Mouse (Mus musculus): ENCODE data around the gene Galp. TPM values are rescaled to one million over a fixed set of nuclear protein-coding genes. Genes with fewer than 3 reads are reported as not detected.

The Galp gene
- not detected in 2 replicates for polyA plus RNA-seq (2016; fragmentation: Nextera tagmentation; extraction: Ambion mirVana)

DNA sequence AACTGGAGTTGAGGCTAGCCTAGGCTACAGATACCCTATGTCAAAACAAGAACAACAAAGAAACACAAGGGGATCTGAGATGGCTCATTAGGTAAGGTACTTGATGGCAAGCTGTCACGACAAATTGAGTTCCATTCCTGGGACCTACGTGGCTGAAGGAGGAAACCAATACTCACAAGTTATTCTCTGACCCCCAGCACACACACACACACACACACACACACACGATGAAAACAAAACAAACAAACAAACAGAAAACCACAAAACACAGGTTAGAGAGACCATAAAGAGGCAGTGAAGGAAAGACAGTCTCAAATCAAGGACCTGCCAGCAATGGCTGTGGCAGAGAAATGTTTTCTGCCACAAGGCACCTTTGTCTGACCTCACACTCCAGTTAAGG is at the start of gene Galp:
Galp (plus strand) TSS at position 301 of the 400 bp plus-strand sequence.
- Histone ChIP-seq H3K27ac (replicated peaks) (no peak within 1 kb of the TSS), H3K27me3 (replicated peaks; ENCODE audit: low read depth, poor library complexity, severe bottlenecking) (no peaks in the 10 kb centered on the region), H3K9me3 (peaks cover 18% of the 10 kb centered on the region; the same call in 1 of the 2 replicates), H3K4me1 (no peaks in the 10 kb centered on the region), H3K4me3 (no peak within 1 kb of the TSS), H3K36me3 (replicated peaks) (no peaks in the 10 kb centered on the region)
- no peak for DNase-seq (ENCODE audit: low spot score)
- WGBS: 60% methylated on average over 3 of the region's 3 CpGs

DNA sequence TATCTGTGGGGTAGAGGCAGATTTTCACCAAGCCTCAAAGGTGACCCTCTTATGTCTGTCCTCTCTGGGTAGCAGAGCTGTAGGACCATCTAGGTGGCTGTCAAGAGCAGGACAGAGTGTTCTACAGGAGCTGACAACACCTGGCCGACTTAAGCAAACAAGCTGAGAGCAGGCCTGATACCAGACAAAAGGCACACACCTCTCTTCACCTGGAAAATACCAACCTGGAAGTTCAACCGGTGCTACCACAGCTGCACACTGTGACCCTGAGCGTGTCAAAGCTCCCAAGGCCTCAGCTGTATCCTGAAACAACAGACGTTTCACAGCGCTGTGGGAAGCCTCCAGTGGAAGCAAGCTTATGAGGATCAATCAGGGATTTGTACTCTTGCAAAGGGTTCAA is 49.2 kb upstream of the Galp start:
- H3K27ac ChIP-seq (replicated peaks): no peak overlapping the region
- peaks cover 3% of the 10 kb centered on the region; the same call in 1 of the 2 replicates for H3K36me3 ChIP-seq (replicated peaks)
- no peaks in the 10 kb centered on the region for H3K27me3 ChIP-seq (replicated peaks; ENCODE audit: low read depth, poor library complexity, severe bottlenecking)
- DNase-seq (ENCODE audit: low spot score): no peak
- no peak overlapping the region for H3K4me3 ChIP-seq
- no peaks in the 10 kb centered on the region for H3K9me3 ChIP-seq
- peaks cover 5% of the 10 kb centered on the region; the same call in 1 of the 2 replicates for H3K4me1 ChIP-seq
- WGBS: 87% methylated on average over 5 of the region's 5 CpGs

DNA sequence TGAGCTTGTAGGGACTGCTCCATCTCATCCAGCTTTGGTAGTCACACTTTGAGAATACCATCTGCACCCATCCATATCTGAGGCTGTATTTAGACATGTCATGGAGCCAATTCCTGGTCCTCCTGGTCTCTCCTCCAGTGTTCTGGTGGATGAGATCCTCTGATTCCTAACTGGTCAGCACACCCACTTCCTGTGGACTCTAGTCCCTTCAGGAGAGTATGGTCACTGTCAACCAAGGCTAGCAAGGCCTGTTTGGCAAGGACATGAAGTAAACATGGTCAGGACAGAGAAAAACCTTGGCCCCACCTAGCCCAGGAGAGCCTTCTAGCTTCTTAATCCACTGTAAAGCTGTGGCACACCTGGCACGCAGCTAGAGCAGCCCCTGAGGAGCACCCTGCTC is 45.6 kb upstream of the Galp start:
- H3K4me3 ChIP-seq: no peak overlapping the region
- H3K36me3 ChIP-seq (replicated peaks): peaks cover 8% of the 10 kb centered on the region; the same call in 1 of the 2 replicates
- no peak overlapping the region for H3K27ac ChIP-seq (replicated peaks)
- WGBS: 84% methylated on average over 1 of the region's 1 CpGs
- no peak for DNase-seq (ENCODE audit: low spot score)
- peaks cover 23% of the 10 kb centered on the region for H3K4me1 ChIP-seq
- 0 out of 2 replicates have a peak, but pooled peaks cover 7% of the 10 kb centered on the region for H3K9me3 ChIP-seq
- H3K27me3 ChIP-seq (replicated peaks; ENCODE audit: low read depth, poor library complexity, severe bottlenecking): no peaks in the 10 kb centered on the region

DNA sequence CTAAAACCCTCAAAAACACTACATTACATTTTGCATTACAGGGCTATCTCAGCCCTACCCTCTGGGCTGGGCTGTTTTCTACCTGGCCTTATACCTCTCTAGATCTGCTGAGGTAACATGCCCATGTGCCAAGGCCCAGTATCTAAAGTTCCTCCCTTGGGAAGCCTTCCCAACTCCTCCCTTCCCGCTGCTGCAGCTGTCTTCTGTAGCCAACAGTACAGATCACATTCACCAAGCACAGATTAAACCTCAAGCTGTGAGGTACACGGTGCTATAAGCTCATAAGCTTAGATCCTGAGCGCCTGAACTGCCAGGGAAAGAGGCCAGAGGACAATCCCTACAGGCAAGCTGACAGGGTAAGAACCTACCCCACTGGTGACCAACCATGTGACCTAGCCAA is 44.9 kb upstream of the Galp start:
- no peak overlapping the region for H3K4me3 ChIP-seq
- no peak for DNase-seq (ENCODE audit: low spot score)
- WGBS: 86% methylated on average over 3 of the region's 3 CpGs
- H3K9me3 ChIP-seq: 0 out of 2 replicates have a peak, but pooled peaks cover 7% of the 10 kb centered on the region
- H3K27me3 ChIP-seq (replicated peaks; ENCODE audit: low read depth, poor library complexity, severe bottlenecking): no peaks in the 10 kb centered on the region
- H3K27ac ChIP-seq (replicated peaks): no peak overlapping the region
- H3K4me1 ChIP-seq: peaks cover 29% of the 10 kb centered on the region
- peaks cover 8% of the 10 kb centered on the region; the same call in 1 of the 2 replicates for H3K36me3 ChIP-seq (replicated peaks)

DNA sequence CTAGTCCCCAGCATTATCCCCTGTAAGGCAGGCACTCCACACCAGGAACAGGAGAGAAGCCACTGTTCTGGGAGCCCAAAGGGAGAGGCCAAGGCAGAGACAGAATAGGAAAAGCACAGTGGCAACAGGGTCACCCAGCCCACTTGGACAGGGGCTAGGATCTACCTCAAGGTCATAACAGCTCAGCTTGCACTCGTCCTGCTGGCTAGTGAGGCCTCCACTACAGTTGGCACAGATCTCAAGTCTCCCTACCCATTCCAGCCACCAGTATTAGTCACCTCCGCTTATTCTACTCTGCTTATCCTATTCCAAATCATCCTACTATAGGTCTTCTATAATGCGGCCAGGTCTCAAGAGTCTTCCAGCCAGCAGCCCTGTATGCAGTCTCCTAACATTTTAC is 43.8 kb upstream of the Galp start:
- H3K4me1 ChIP-seq: peaks cover 29% of the 10 kb centered on the region
- peaks cover 8% of the 10 kb centered on the region; the same call in 1 of the 2 replicates for H3K36me3 ChIP-seq (replicated peaks)
- H3K27me3 ChIP-seq (replicated peaks; ENCODE audit: low read depth, poor library complexity, severe bottlenecking): no peaks in the 10 kb centered on the region
- H3K4me3 ChIP-seq: no peak overlapping the region
- DNase-seq (ENCODE audit: low spot score): no peak
- whole genome bisulfite sequencing: 93% methylated on average over 3 of the region's 3 CpGs
- H3K27ac ChIP-seq (replicated peaks): no peak overlapping the region
- 0 out of 2 replicates have a peak, but pooled peaks cover 7% of the 10 kb centered on the region for H3K9me3 ChIP-seq

DNA sequence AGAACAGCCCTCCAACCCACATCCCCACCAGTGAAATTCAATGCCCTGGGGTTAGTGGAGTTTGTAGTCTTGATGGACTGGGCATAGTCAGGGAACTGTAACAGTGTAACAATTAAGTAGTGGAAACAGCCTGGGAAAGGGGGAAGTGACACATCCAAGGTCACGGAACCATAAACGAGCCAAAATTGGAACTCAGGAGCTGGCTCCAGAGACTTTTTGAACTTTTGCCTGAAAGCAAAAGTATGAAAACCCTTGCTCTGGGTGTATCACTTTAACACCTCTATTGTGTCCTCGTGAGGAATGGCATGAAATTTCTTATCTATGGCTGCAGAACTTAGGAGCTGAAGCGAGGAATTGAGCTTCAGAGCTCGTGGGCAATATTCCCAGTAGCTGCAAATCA is 42.7 kb upstream of the Galp start:
- Histone ChIP-seq H3K4me1 (peaks cover 24% of the 10 kb centered on the region), H3K36me3 (replicated peaks) (peaks cover 8% of the 10 kb centered on the region; the same call in 1 of the 2 replicates), H3K9me3 (0 out of 2 replicates have a peak, but pooled peaks cover 8% of the 10 kb centered on the region), H3K27ac (replicated peaks) (no peak overlapping the region), H3K27me3 (replicated peaks; ENCODE audit: low read depth, poor library complexity, severe bottlenecking) (no peaks in the 10 kb centered on the region), H3K4me3 (peak overlapping the region; percentile 87)
- DNase-seq (ENCODE audit: low spot score): no peak
- 89% methylated on average over 5 of the region's 5 CpGs for WGBS

DNA sequence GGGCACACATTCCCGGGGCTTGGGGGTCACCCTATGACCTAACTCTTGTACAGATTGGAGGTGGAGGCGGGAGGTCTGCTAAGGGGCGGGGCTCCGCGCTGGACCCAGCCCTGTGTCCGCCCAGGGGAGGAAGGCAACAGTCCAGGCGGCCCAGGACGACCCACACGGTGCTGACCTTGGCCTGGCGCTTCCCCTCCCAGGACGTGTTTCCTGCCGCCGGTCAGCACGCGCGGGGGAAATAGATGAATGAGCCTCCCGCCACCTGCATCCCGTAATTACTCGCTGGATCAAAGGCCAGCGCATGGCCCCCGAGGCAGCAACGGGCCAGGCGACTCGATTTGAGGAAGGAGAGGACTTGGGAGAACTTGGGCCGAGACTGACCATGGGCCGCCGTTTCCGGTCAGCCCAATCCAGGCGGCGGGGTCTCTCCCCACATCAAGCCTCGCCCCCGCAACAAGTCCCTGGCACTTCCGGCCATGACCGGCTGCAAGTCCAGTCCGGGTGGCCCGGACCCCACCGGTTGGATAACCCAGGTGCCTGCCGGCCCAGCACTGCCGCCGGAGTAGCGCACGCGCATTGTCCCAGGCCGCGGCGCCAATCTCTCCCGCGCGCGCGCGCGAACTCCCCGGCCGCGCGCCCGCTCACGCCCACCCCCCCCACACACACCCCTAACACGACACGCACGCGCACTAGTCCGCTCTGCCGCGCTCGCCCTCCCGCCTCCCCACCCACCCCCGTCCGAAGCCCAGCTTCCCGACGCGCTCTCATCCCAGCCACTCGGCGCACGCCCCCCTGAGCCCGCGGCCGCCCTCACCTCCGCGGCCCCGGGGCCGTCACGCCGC is 41.6 kb upstream of the Galp start:
- under 1% methylated on average over 83 of the region's 85 CpGs for WGBS
- H3K4me3 ChIP-seq: peak overlapping the region; percentile 87
- H3K27me3 ChIP-seq (replicated peaks; ENCODE audit: low read depth, poor library complexity, severe bottlenecking): no peaks in the 10 kb centered on the region
- peak; percentile 90 for DNase-seq (ENCODE audit: low spot score)
- peaks cover 8% of the 10 kb centered on the region; the same call in 1 of the 2 replicates for H3K36me3 ChIP-seq (replicated peaks)
- H3K4me1 ChIP-seq: peaks cover 24% of the 10 kb centered on the region
- H3K27ac ChIP-seq (replicated peaks): peak overlapping the region; percentile 95
- 0 out of 2 replicates have a peak, but pooled peaks cover 9% of the 10 kb centered on the region for H3K9me3 ChIP-seq

DNA sequence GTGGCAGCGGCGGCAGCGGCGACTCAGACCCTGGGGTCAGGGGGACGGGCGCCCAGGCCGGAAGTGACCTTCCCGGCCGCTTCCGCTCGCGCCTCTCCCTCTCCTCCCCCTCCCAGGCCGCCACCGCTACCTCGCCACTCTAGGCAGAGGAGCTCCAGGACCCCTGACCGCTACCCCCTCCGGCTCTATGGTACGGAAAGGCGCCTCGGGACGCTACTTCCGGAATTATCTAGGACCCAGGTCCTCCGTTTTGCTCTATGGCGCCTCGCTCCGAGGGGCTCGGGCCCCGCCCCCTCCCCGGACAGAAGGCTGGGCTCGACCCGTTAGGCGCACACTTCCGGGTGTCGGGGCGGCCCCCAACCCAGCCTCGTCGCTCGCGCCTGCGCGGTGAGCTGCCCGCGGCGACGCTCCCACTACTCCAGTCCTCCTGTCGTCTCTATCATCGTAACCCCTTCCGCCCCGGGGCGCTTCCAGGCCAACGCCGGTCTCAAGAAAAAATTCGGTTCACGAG is 40.9 kb upstream of the Galp start, which contains the start of gene Zfp787:
Zfp787 (minus strand) TSS at position 97 of the 511 bp plus-strand sequence.
- under 1% methylated on average over 53 of the region's 54 CpGs for WGBS
- Histone ChIP-seq H3K9me3 (0 out of 2 replicates have a peak, but pooled peaks cover 9% of the 10 kb centered on the region), H3K27me3 (replicated peaks; ENCODE audit: low read depth, poor library complexity, severe bottlenecking) (no peaks in the 10 kb centered on the region), H3K36me3 (replicated peaks) (peaks cover 8% of the 10 kb centered on the region; the same call in 1 of the 2 replicates), H3K27ac (replicated peaks) (peak within 1 kb of the TSS; percentile 95), H3K4me1 (peaks cover 24% of the 10 kb centered on the region), H3K4me3 (peak within 1 kb of the TSS; percentile 87)
- peak; percentile 98 for DNase-seq (ENCODE audit: low spot score)

DNA sequence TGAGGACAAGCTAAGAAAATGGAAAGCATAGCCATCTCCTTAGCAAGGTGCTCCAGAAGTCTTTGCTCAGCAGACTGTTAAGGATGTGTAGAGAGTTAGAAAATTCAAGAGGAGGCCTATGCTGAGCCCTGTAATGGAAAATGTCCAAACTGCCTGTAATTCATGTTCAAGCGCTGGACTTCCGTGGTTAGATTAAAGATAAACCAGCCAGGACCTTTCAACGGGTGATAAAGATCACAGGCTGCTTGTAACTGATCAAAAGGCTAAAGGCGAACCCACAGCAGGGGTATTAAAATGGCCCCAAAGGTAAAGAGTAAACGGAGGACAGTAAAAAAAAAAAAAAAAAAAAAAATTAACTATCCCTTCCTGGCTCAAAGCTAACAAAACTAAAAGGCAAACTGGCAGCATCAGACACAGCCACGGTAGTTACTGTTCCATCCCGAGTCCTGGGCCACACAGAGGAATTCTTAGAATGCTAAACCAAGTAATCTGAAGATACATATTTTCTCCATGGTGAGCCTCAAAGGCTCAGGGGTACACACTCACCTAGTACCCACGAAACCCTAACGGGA is 39.9 kb upstream of the Galp start:
- Histone ChIP-seq H3K4me3 (peak overlapping the region; percentile 87), H3K27ac (replicated peaks) (peak overlapping the region; percentile 95; the same call in 1 of the 2 replicates), H3K9me3 (0 out of 2 replicates have a peak, but pooled peaks cover 9% of the 10 kb centered on the region), H3K4me1 (peaks cover 24% of the 10 kb centered on the region), H3K36me3 (replicated peaks) (peaks cover 8% of the 10 kb centered on the region; the same call in 1 of the 2 replicates), H3K27me3 (replicated peaks; ENCODE audit: low read depth, poor library complexity, severe bottlenecking) (no peaks in the 10 kb centered on the region)
- DNase-seq (ENCODE audit: low spot score): no peak
- WGBS: 70% methylated on average over 9 of the region's 9 CpGs

DNA sequence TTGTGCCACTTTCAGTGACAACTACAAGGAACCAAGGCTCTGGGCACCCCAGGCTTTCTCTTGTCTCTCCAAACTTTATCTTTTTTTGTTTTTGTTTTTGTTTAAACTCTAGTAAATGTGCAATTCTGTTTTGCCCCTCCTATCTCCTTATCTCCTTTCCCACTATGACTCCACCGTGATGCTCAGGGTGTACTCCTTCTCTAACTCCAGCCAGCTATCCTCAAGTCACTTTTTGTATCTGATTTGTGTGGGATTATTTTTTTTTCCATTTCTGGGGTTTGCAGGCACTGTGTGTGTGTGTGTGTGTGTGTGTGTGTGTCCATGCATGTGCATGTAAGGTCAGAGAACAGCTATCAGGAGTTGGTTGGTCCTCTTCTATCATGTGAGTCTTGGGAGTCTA is 39.4 kb upstream of the Galp start:
- H3K27ac ChIP-seq (replicated peaks): no peak overlapping the region
- 95% methylated on average over 1 of the region's 1 CpGs for WGBS
- H3K9me3 ChIP-seq: 0 out of 2 replicates have a peak, but pooled peaks cover 9% of the 10 kb centered on the region
- DNase-seq (ENCODE audit: low spot score): no peak
- peaks cover 24% of the 10 kb centered on the region for H3K4me1 ChIP-seq
- no peak overlapping the region for H3K4me3 ChIP-seq
- no peaks in the 10 kb centered on the region for H3K27me3 ChIP-seq (replicated peaks; ENCODE audit: low read depth, poor library complexity, severe bottlenecking)
- H3K36me3 ChIP-seq (replicated peaks): peaks cover 6% of the 10 kb centered on the region; the same call in 1 of the 2 replicates

DNA sequence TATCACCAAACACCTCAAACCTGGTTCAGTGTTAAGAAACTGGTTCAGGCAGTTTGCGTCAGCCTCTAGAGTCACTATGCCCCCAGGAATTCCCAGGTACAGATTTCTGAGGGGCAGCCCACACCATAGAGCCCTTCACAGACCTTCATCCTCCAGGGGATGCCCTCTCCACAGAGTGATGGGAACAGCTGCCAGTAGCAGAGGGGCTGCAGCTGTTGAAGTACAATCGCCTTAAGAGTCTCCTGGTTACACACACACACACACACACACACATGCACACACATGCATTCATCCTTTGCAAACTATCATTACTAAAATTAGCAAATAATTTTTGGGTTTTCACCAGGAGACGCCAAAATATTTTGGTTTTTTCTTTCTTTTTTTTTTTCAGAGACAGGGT is 37.3 kb upstream of the Galp start:
- Histone ChIP-seq H3K36me3 (replicated peaks) (no peaks in the 10 kb centered on the region), H3K4me3 (no peak overlapping the region), H3K27me3 (replicated peaks; ENCODE audit: low read depth, poor library complexity, severe bottlenecking) (no peaks in the 10 kb centered on the region), H3K9me3 (0 out of 2 replicates have a peak, but pooled peaks cover 4% of the 10 kb centered on the region), H3K4me1 (peaks cover 10% of the 10 kb centered on the region), H3K27ac (replicated peaks) (no peak overlapping the region)
- 85% methylated on average over 3 of the region's 3 CpGs for WGBS
- no peak for DNase-seq (ENCODE audit: low spot score)

DNA sequence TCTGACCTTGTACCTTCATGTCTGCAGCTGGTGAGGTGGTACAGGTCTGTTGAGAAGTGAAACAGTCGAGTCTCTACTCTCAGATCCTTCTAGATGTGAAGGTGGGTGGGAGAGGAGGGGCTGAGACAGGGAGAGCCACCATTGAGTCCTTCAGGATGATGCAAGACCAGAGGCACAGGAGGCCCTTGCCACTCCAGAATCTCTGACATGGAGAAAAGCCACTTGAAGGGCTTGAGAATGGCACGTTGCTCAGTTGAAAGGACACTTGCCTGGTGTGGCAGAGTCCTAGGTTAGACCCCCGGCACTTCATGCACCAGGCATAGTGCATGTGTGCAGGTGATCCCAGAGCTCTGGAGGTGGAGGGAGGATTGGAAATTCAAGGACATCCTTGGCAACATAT is 35.3 kb upstream of the Galp start:
- 63% methylated on average over 3 of the region's 3 CpGs for WGBS
- Histone ChIP-seq H3K27me3 (replicated peaks; ENCODE audit: low read depth, poor library complexity, severe bottlenecking) (no peaks in the 10 kb centered on the region), H3K36me3 (replicated peaks) (no peaks in the 10 kb centered on the region), H3K9me3 (0 out of 2 replicates have a peak, but pooled peaks cover 2% of the 10 kb centered on the region), H3K4me1 (peaks cover 4% of the 10 kb centered on the region), H3K4me3 (no peak overlapping the region), H3K27ac (replicated peaks) (no peak overlapping the region)
- no peak for DNase-seq (ENCODE audit: low spot score)

Data from embryonic facial prominence, embryonic 10.5 days (tissue).